Mouse (Mus musculus) forebrain, embryonic 16.5 days (tissue): ENCODE results near the gene Paip2b. TPM values are rescaled to one million over a fixed set of nuclear protein-coding genes. Genes with fewer than 3 reads are reported as not detected.

Experiments used
- ATAC-seq: fragments of 200-750 bp; cut with Nextera tagmentation; 2 replicates; pipeline ENCODE4 v1.8.0; 2017; ENCODE audit warnings: mild to moderate bottlenecking, moderate library complexity
- H3K27ac ChIP-seq: fragments of 300-500 bp; sonication (generic); 2 replicates; pipeline ENCODE4 v1.5.1; 2014; ENCODE audit warnings: low read length, control low read depth
- H3K27me3 ChIP-seq: fragments of 300-500 bp; sonication (generic); replicated peaks from 2 replicates; pipeline ENCODE4 v1.6.1; 2014; ENCODE audit warnings: low read length; ENCODE audit not compliant: control insufficient read depth, insufficient read depth
- H3K36me3 ChIP-seq: fragments of 300-500 bp; sonication (generic); 2 replicates; pipeline ENCODE4 v1.6.1; 2014; ENCODE audit not compliant: control insufficient read depth, insufficient read depth
- H3K4me1 ChIP-seq: fragments of 300-500 bp; sonication (generic); replicated peaks from 2 replicates; pipeline ENCODE4 v1.6.1; 2014; ENCODE audit warnings: low read length; ENCODE audit not compliant: control insufficient read depth, insufficient read depth
- H3K4me2 ChIP-seq: fragments of 300-500 bp; sonication (generic); 2 replicates; pipeline ENCODE4 v1.6.1; 2014; ENCODE audit warnings: mild to moderate bottlenecking, low read length, control low read depth
- H3K4me3 ChIP-seq: fragments of 300-500 bp; sonication (generic); replicated peaks from 2 replicates; pipeline ENCODE4 v1.5.1; 2014; ENCODE audit warnings: mild to moderate bottlenecking, low read length, control low read depth
- H3K9ac ChIP-seq: fragments of 300-500 bp; sonication (generic); replicated peaks from 2 replicates; pipeline ENCODE4 v1.6.1; 2014; ENCODE audit warnings: low read depth, low read length, control low read depth
- H3K9me3 ChIP-seq: fragments of 300-500 bp; sonication (generic); 2 replicates; pipeline ENCODE4 v1.6.1; 2016; ENCODE audit warnings: low read length; ENCODE audit not compliant: control insufficient read depth
- WGBS: fragments of 180-500 bp; shearing (Covaris S2); extraction: QIAGEN DNeasy Blood & Tissue Kit; methylation state at CpG from one replicate; pipeline ENCODE4 v1.1.7; 2014; 5-methylcytosine and 5-hydroxymethylcytosine counted together
- polyA plus RNA-seq: library from polyadenylated mRNA; unstranded; fragments of >200 nt; fragmentation: Nextera tagmentation; extraction: Ambion mirVana; gene quantifications from 2 replicates; pipeline ENCODE4 v1.2.1, GENCODE M21; 2015

The Paip2b gene
- polyA plus RNA-seq, result 33.9 and 50.2 TPM in 2 replicates

GRCm38 (mm10) chr6:83831606-83832123, at the start of gene Paip2b:
Gene Paip2b (minus strand): TSS chr6:83831741.
- peaks cover 12% of the 10 kb centered on the region for H3K4me1 ChIP-seq
- H3K27ac ChIP-seq, result peak within 1 kb of the TSS; percentile 89
- peak within 1 kb of the TSS; percentile 81 for H3K9ac ChIP-seq
- H3K27me3 ChIP-seq, result no peaks in the 10 kb centered on the region
- H3K36me3 ChIP-seq, result peaks cover 2% of the 10 kb centered on the region; the same call in 1 of the 2 replicates
- H3K4me2 ChIP-seq, result peak within 1 kb of the TSS; percentile 85
- peak within 1 kb of the TSS; percentile 78 for H3K4me3 ChIP-seq
- H3K9me3 ChIP-seq, result no peaks in the 10 kb centered on the region
- ATAC-seq, result peak; percentile 98
- WGBS, result 0% methylated on average over 37 of the region's 37 CpGs

DNA sequence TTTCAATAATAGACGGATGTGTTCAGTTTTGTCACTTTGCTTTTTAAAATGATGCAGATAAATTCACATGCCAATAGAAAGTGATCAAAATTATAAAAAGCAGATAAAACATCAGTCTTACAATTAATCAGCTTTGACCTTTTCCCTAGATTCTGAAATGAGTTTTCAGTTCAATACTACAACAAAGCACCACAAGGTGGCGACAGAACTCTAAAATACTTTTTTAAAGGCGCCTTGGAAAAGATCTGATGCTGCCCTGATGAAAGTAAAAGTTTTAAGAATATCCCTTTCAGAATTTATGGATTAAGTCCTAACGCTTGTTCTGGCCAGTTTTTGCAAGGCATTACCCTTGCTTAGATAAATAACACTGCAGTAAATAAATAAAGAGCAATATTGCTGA, 48.3 kb upstream of the Paip2b start:
- no peak overlapping the region for H3K9ac ChIP-seq
- H3K27ac ChIP-seq, result no peak overlapping the region
- no peak overlapping the region for H3K4me2 ChIP-seq
- no peaks in the 10 kb centered on the region for H3K4me1 ChIP-seq
- no peaks in the 10 kb centered on the region for H3K36me3 ChIP-seq
- no peaks in the 10 kb centered on the region for H3K9me3 ChIP-seq
- ATAC-seq, result no peak
- H3K4me3 ChIP-seq, result no peak overlapping the region
- no peaks in the 10 kb centered on the region for H3K27me3 ChIP-seq
- 1% methylated on average over 4 of the region's 4 CpGs for WGBS

- peak; percentile 51 for ATAC-seq
- no peak overlapping the region for H3K27ac ChIP-seq
- under 1% methylated on average over 19 of the region's 19 CpGs for WGBS
Measured at GRCm38 (mm10) chr6:83867598-83868585, 36.4 kb upstream of the Paip2b start.

GRCm38 (mm10) chr6:83866954-83867597, 35.5 kb upstream of the Paip2b start, which contains the start of gene Zfp638:
Gene Zfp638 (plus strand): TSS chr6:83867109.
- under 1% methylated on average over 50 of the region's 50 CpGs for WGBS
- peaks cover 9% of the 10 kb centered on the region for H3K4me1 ChIP-seq
- H3K9ac ChIP-seq, result peak within 1 kb of the TSS; percentile 71
- peak within 1 kb of the TSS; percentile 44; the same call in 1 of the 2 replicates for H3K27ac ChIP-seq
- no peaks in the 10 kb centered on the region for H3K9me3 ChIP-seq
- H3K4me3 ChIP-seq, result peak within 1 kb of the TSS; percentile 87
- H3K27me3 ChIP-seq, result no peaks in the 10 kb centered on the region
- H3K36me3 ChIP-seq, result no peaks in the 10 kb centered on the region
- peak within 1 kb of the TSS; percentile 100 for H3K4me2 ChIP-seq
- ATAC-seq, result peak; percentile 97

More at GRCm38 (mm10) chr6:83867598-83868585, 36.4 kb upstream of the Paip2b start:
- Histone ChIP-seq H3K4me2 (peak overlapping the region; percentile 100), H3K9me3 (no peaks in the 10 kb centered on the region), H3K27me3 (no peaks in the 10 kb centered on the region), H3K36me3 (no peaks in the 10 kb centered on the region), H3K9ac (peak overlapping the region; percentile 71), H3K4me1 (peaks cover 9% of the 10 kb centered on the region), H3K4me3 (peak overlapping the region; percentile 87)

DNA sequence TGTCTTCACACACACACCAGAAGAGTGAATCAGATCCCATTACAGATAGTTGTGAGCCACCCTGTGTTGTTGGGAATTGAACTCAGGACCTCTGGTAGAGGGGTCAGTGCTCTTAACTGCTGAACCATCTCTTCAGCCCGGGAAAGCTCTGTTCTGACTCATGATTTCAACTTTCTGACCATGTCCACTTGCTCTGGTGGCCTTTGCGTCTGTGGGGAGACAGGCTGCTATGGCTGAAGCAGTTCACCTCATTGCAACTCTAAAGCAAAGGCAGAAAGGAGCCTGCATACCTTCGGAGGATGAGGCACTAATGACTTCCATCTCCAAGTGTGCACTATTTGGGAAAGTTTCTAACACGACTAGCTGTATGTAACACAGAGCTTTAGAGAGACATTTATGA, 34.9 kb upstream of the Paip2b start:
- Histone ChIP-seq H3K4me3 (peak overlapping the region; percentile 87), H3K4me2 (peak overlapping the region; percentile 100), H3K36me3 (no peaks in the 10 kb centered on the region), H3K27me3 (no peaks in the 10 kb centered on the region), H3K27ac (no peak overlapping the region), H3K9ac (no peak overlapping the region), H3K9me3 (no peaks in the 10 kb centered on the region), H3K4me1 (peaks cover 9% of the 10 kb centered on the region)
- peak; percentile 4; the same call in 1 of the 2 replicates for ATAC-seq
- WGBS, result 41% methylated on average over 4 of the region's 4 CpGs

GRCm38 (mm10) chr6:83863538-83863937, 32.0 kb upstream of the Paip2b start:
- no peak for ATAC-seq
- Histone ChIP-seq H3K27ac (no peak overlapping the region), H3K4me2 (no peak overlapping the region), H3K9me3 (no peaks in the 10 kb centered on the region), H3K9ac (no peak overlapping the region), H3K27me3 (no peaks in the 10 kb centered on the region), H3K36me3 (no peaks in the 10 kb centered on the region), H3K4me3 (no peak overlapping the region), H3K4me1 (peaks cover 9% of the 10 kb centered on the region)
- WGBS, result 78% methylated on average over 4 of the region's 4 CpGs

DNA sequence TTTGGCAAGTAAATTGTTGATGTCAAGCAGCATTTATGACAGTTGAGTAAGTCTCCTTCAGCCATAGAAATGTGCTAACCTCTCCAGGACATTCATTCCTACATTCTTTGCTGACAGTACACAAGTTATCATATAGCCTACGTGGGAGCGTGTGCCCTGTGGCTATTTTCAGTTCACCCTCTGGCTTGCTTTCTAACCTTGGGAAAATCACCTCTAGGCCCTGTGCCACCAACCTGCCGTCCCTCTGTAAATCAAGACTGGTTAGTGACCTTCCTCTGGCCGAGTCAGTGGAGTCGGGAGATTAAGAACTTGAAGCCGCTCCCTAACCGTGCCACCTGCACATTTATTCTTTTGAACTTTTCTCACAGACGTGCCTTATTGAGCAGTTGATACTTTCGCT, 28.5 kb upstream of the Paip2b start:
- no peaks in the 10 kb centered on the region for H3K4me1 ChIP-seq
- H3K36me3 ChIP-seq, result no peaks in the 10 kb centered on the region
- no peak overlapping the region for H3K4me2 ChIP-seq
- H3K27ac ChIP-seq, result no peak overlapping the region
- H3K4me3 ChIP-seq, result no peak overlapping the region
- no peak for ATAC-seq
- no peaks in the 10 kb centered on the region for H3K27me3 ChIP-seq
- 92% methylated on average over 9 of the region's 9 CpGs for WGBS
- H3K9me3 ChIP-seq, result no peaks in the 10 kb centered on the region
- H3K9ac ChIP-seq, result no peak overlapping the region

DNA sequence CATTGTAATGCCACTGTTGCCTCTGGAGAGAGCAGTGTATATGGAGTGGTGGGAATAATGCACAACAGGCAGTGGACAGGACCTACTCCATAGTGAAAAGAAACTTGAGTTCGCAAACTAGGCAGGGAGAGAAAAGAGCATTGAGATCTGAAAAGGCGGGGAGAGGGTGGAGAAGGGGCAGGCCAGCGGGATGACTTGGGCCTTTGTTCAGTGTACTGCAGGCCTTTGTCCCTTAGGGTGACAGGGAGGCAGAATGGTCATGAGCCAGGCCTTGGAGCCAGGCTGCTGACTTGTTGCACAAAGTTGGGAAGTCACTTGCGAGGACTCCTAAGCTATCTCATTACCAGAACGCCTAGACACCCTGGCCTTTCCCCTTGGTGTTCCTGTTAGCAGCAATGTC, 25.9 kb upstream of the Paip2b start:
- Histone ChIP-seq H3K4me3 (no peak overlapping the region), H3K4me1 (no peaks in the 10 kb centered on the region), H3K9me3 (no peaks in the 10 kb centered on the region), H3K9ac (no peak overlapping the region), H3K4me2 (no peak overlapping the region), H3K36me3 (no peaks in the 10 kb centered on the region), H3K27ac (no peak overlapping the region), H3K27me3 (no peaks in the 10 kb centered on the region)
- ATAC-seq, result no peak
- WGBS, result 45% methylated on average over 5 of the region's 5 CpGs

DNA sequence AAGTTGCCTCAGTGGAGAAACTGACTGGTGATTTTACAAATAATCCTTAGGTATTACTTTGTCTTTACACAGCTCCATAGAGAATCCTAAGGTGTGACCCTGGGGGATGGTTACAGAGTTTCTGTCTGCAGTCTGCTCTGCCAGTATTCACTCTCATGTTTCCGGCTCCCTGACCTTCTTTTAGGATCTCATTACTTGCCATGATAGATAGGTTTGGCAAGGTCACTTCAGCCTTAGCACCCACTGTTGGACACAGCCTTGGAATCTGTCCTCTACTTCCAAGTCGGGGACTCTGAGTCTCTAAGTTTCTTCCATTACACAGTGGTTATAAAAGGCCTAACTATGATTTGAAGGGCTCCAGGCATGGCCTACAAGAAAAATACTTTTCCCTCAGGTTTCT, 17.9 kb upstream of the Paip2b start:
- no peak for ATAC-seq
- H3K4me2 ChIP-seq, result no peak overlapping the region
- WGBS, result 90% methylated on average over 2 of the region's 2 CpGs

More for the DNA sequence above, 17.9 kb upstream of the Paip2b start:
- Histone ChIP-seq H3K9me3 (no peaks in the 10 kb centered on the region), H3K27ac (no peak overlapping the region), H3K9ac (no peak overlapping the region), H3K4me1 (no peaks in the 10 kb centered on the region), H3K4me3 (no peak overlapping the region), H3K36me3 (no peaks in the 10 kb centered on the region), H3K27me3 (no peaks in the 10 kb centered on the region)
